Mouse (Mus musculus) frontal cortex, adult 2 months (tissue): ENCODE data around the gene Prdx5. TPM values are rescaled to one million over a fixed set of nuclear protein-coding genes. Genes with fewer than 3 reads are reported as not detected.
A peak's percentile ranks its signal among the peaks of the same experiment; 100 is the strongest.

Experiments used
- DNase-seq, 2 experiments: peaks; one replicate each; pipeline ENCODE4 v3.0.0; 2022; ENCODE audit warnings: low spot score in 1 of 2; ENCODE audit errors: extremely low spot score in 1 of 2
- polyA plus RNA-seq: library from polyadenylated mRNA; depleted of rRNA; stranded (reverse); fragments of >200 nt; gene quantifications from 2 replicates; pipeline ENCODE4 v1.2.3, GENCODE M21; 2012

The Prdx5 gene
- polyA plus RNA-seq, 1 experiment: 322 TPM

DNA sequence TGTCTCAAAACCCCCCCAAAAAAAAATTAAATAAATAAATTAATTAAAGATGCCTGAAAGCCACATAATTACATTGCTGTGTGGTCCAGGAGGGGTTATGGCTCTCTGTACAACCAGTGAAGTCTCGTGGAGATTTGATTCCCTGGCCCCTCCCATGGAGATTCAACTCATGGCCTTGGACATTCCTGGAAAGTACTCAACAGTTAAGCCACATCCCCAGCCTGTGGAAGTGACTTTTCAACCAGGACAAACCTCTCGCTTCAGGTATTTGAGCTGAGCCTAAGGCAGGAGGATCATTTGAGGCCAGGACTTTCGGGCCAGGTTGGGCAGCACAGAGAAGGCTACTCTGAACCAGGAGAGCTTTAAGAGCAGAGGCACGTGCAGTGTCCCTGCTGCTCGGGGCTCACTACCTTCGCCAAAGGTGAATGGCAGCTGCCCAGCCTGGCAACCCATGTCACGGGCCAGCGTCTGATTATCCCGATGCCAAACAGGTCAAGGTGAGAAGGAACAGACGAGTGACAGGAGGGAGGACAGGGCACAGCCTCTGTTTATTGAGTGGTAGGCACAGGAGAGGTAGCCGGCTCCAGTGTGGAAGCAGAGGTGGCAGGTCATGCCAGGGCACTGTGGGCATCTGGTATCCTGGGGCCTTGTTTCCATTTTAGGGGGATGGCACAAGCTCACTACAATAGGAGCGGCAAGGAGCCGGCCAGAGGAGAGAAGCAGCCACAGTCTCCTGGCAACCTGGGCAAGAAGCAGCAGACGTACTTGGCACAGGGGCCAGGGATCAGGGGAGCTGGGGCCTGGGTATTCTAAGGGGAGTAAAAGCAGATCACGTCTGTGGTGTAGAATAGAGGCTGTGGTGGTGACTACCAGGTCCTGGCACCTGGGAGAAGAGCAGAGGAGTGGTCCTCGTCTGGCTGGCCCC, 27.9 kb upstream of the Prdx5 start:
- DNase-seq: no peak

DNA sequence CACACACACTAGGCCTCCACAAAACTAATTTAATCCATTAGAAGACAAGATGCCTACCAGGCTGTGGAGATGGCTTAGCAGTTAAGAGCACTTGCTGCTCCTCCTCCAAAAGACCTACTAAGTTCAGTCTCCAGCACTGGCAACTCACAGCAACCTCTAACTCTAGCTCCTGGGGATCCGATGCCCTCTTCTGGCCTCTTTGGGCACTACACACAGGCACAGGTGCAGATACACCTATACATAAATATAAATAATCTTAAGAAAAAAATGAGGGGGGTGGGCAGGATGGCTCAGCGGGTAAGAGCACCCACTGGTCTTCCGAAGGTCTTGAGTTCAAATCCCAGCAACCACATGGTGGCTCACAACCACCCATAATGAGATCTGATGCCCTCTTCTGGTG, 26.4 kb upstream of the Prdx5 start:
- DNase-seq: no peak

DNA sequence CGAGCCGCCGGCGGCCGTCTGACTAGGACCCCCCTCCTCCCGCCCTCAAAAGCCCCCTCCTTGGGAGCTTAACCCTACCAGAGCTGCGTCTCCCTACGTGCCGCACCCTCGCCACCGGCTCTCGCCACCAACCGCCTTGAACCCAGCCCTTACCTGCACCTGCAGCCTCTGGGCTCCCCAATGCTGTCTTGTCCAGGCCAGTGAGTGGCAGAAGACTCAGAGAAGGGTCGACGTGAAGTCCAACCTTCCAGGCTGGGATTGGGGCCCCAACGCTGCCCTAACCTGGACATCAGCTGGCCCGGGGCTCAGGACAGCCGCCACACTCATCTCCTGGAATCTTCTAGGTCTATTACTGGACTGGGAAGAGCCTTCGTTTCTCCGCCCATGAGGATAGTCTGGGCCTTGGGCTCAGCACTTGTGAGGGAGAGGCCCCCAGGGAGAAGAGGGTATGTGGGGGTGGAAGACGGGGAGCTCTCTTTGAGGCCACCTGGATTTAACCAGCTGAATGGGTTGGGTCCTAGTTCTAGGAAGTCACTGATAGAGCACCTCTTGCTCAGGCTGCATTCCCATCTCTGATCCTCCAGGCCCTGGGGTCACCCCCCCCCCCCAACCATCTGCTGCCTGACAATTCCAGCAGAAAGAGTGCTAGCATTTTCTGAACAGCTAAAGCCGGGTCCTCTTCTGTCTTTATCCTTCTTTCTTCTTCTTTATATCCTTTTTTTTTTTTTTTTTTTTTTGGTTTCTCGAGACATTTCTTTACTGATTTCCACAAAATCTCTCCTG, 24.5 kb upstream of the Prdx5 start, which contains the start of gene Kcnk4:
TSS of gene Kcnk4 (minus strand) at position 321 of the 783 bp plus-strand sequence.
- no peak for DNase-seq

DNA sequence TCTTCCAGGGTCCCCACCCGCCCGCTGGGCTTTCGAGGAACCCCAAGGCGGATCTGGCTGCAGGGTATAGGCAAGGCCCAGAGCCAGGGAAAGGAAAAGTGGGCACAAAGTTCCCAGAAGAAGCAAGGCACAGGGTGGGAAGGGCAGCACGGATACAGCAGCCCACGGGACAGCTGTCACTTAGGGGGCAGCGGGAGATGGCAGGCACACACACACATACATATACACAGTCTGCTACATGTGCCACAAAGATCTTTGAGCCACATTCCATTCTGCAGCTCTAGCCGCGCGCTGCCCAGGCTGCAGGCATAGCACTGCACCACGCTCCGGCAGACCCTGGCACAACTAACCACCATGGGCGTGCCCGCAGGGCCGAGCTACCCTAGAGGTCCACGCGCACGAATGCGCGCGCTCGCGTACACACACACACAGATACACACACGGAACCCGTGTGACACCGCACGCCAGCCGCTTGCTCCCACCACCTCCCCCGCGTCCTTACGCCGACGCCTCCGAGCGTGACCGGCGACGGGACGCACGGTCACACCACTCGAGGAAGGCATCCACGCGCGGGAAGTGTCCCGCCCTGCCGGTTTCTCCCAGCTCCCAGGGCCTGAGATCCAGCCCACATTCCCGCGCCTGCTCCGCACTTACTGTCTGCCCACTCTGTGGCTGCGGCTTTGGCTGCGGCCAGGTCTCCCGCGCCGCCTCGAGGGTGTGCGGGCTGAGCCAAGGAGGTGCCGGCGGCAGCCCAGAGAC, 23.7 kb upstream of the Prdx5 start:
- peak in 1 of 2 experiments; percentile 65 for DNase-seq

DNA sequence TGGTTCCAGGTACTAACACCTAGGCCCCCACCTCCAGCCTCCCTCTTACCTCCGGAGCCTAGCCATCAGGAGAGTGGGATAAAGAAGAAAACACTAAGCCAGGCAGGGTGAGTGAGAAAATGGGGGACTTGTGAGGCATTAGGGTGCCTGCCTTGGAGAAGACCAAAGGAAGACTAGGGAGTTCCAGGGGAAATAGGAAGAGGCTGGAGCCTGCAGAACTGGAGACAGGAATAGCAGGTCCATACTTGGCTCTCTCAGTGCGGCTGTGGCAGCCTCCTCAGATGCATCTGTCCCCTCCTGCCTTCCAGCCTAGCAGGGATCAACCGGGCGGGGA, 23.2 kb upstream of the Prdx5 start:
- DNase-seq: no peak

DNA sequence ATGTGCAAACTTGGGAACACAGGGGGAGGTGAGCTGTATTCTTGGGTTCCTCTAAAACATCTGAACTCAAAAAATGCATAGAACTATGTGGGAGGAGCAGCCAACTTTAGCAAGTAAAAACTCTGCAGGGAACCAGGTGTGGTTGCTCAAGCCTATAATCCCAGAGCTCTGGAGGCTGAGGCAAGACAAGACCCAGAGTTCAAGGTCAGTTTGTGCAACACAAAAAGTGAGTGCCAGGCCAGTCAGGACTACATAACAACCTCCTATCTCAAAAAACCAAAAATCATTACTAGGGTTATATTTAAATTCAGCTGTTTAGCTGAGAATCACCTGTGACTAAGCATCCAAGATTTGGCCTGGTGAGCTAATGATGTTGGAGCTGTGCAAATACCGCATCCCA, 22.1 kb upstream of the Prdx5 start:
- no peak for DNase-seq

DNA sequence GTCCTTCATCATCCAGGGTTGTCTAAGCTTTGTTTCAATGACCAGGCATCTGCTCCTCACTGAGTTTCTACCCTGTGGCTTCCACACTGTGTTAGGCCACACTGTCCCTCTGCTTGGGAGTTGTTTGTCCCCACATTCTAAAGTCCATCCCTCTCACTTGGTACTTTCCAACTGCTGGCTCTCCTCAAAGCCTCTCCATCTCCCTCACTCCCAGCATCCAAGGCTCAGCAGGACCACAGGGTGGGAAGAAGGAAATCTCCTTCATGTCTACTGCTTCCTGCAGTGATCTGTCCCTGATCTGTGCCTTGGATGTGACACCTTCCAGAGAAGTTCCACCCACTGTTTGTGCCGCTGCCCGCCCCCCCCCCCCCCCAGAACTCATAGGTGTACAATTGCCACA, 21.1 kb upstream of the Prdx5 start:
- no peak for DNase-seq

DNA sequence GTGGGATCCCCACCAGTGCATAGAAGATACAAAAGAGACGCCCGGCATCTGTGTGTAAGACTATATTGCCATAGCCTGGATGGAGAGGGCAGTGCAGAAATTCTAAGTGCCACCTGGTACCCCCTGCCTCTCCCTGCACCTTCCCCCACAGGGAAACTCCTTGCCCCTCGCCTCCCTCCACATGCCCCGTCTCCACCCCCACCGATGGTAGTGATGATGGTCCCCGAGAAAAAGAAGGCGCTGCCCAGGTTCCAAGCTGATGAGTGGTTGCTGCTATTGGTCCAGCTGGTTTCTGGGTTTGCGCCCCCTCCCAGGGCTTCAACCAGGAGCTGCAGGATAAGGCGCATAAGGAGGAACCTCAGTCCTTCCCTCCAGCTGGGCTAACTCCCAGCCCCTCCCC, 18.2 kb upstream of the Prdx5 start:
- no peak for DNase-seq

DNA sequence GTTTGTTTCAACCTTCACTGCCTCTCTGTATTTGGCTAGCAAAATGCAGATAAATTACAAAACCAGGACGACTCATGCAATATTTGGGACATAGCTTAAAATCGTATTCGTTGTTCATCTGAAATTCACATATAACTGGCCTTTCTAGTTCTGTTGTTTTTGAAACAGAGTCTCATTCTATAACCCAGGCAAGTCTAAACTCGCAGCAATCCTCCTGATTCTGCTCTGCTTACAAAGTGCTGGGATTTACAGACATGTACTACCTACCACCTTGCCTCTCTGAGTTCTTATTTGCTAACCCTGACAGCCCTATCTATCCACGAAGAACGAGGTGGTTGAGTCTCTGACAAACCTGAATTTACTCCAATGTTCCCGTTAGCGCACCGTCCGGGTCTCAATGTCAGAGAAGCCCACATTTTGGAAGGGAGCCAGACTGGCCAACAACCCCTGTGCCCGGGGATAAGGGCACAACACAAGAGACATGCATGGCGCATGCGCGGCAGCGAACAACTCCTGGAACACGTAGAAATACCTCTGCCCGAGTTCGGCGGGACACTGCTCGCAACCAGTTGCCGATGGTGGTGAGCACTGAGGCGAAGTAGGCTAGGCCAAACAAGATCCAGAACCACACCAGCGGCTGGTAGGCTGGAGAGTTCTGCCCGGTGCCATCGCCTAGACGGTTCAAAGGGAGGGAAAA, 16.8 kb upstream of the Prdx5 start:
- no peak for DNase-seq

DNA sequence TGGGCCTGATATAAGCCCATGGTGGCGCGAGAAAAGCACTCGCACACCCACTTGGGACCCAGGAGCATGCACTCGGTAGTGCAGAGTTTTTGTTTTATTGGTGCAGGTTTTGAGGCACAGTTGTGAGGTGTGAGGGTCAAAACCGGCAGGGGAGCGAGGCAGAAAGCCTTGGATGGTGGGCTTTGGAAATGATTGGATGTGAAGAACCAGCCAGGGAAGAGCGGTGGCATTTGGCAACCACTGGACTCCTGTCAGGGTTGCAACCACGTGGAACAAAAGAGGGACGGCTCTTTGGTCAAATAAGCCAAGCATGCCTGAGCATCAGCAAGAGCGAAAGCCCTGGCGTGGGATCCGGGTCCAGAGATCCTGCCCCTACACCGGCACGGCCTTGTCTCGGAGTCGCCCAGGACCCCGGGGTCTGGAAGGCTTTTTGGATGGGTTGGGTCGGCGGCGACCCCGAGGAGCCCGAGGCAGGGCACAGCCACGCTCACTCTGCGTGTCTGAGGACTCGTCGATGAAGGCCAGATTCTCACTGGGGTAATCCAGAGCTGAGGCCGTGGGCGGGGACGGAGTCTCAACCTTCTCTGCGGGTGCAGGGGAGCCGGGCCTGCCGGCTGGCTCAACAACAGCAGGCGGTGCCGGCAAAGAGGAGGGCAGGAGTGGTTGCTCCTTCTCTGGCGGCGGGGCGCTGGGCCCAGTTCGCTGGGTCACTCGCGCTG, 15.9 kb upstream of the Prdx5 start:
- no peak for DNase-seq

DNA sequence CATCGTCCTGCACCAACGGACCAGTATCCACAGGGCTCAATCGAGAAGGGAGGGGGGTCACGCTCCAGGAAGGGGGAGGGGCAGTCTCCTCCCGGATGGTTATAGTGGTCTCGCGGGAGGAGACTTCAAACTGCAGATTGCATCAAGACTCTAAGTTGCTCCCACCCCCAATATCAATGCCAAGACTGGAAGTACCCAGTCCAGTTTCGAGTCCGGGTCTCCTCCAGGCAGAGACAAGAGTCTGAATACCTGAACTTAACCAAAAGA, 15.3 kb upstream of the Prdx5 start, which contains the start of gene Catsperz:
TSS of gene Catsperz (minus strand) at position 74 of the 267 bp plus-strand sequence.
- no peak for DNase-seq

DNA sequence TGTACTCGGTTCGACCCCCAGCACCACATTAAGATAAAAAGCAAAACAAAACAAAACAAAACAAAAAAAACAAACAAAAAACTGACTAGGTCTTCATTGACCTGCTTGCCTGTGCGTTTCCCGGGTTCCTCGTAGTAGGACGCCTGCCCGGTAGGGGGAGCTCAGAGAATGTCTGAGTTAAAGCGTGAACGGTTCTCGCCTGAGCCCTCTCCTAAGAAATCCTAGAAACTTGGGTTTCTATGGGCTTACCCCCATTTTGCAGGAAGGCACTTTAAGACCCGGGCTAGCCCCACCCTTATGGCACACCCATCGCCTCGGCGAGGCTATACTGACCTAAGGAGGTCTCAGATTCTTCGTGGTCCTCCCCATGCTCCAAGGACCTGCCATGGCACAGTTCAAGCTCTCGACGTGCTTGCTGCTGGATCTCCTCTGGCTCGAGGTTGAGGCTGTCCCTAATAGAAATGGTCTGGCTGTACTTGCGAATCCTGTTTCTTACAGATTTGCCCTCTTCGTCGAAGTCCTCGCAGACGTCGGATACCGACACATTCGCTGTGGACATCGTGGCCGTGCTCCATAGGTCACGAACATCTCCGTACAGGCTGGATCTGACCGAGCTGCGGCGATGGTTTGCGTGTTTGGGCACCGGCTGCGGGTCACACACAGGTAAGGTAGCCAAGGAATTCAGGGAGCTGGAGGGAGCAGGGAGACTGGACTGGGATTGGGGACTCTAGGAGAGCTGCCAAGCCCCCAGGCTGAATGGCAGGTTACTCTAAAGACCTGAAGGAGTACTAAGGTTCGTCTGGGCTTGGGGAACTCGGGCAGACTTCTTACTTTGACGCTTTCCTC, 14.8 kb upstream of the Prdx5 start:
- peak in 1 of 2 experiments; percentile 96 for DNase-seq

DNA sequence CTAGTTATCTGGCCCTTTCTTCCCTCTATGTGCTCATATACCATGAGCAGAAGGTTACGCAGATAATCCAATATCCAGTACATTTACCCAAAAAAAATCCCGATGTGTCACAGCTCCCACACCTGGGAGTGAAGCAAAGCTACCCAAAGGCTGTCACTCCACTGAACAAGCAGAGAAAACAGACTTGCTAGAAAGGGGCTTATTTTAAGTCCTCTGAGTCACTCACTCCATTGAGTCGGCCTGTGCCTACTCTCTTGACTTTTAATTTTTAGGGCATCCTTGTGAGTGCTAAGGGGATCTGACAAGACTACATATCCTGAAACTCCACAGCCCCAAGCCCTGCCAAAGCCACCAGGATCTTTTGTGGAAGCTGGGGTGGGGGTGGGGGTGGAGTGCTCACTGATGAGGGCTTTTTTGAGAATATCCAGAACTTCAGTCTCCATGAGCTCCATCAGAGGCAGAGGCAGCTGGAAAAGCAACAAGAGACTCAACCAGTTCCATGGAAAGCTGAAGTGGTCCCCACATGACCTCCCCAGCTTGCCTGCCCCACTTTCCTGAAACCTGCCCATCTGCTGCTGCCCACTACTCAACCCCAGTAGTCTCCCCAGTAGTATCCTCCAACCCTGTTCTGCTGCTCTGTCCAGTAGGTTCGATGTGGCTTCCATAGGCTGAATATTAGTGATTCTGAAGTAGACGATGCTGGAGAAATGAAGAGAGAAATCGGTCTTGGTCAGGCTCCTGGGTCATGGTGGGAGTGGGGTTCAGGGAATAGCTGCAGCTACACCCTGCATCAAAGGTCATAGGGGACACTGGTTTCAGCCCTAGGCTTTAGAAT, 13.2 kb upstream of the Prdx5 start:
- no peak for DNase-seq

DNA sequence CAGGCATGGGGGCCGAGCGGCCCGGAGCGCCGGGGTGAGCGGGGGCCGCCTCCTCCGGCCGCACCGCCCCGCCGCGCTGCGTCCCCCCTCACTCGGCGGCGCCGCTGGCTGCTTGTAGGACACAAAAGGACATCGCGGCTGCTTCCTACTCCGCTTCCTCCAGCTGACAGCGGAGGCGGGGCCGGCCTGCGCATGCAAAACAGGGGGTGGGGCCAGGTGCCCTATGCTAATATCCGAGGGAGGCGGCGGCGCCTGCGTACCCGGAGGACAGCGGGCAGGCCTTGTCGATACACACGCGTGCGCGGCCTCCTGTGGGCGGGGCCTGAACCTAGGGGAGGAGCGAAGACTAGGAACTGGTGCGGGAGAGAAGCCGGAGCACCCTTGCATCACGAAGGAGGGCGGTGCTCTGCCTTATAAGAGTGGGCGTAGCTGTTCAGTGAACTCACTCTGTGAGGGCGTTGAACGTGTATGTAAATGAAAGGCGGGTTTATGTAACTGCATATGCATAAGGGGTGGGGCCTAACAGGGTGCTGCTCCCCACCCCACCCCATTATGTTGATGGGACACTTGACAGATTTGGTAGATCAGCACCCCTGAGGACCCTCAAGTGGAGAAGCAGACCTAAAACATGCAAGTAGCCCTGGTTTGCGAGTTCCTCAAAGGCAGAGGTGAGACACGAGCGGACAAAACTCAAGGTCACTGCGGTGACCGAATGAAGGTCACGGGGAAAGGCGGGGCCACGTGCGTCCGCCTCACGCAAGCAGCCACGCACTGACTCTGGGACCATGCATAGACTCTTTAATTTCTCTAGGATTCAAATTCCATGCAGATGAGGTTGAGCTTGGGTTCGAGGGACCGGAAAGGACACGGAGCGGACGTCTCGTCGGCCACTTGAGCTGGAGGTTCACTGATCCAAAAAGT, 12.0 kb upstream of the Prdx5 start, which contains the start of gene Esrra:
TSS of gene Esrra (minus strand) at position 167 of the 921 bp plus-strand sequence.
- peak; percentile 100 for DNase-seq

DNA sequence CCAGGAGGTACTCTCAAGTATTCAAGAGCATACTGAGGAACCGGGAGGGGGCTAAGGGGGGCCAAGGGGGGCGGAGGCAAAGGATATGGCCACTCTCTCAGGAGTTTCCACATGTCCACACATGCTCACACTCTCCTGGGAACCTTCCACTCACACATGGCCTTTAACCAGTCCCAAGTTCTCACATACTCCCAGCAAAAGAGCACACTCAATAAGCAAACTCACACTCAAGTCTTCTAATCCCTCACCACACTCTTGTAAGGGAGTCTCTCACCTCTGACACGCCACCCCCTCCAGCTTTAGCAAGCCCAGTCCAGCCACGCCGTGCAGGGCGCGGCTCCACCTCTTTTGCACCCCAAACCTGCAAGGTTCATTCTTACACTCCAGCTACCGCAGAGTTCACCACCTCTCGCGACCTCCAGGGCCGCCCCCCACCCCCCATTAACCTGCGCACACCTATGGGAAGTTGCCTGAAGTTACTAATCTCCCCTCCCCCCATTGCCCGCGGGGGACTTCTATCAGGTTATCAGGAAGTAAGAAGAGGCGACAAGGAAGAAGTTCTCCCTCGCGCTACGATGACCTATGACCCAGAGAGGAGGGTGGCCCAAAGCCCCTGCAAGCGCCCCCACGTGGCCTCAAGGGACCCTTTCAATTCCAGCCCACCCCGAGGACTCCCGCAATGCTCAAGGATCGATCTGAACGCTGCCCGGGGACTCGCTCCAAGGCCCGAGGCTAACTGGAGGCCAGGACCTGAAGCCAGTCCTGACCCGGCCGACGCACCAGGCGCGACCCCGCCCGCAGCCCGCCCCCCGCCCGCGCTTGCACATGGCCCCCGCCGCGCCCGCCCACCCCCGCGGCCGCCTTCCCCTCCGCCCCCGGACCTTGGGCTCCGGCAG, 11.1 kb upstream of the Prdx5 start:
- no peak for DNase-seq
